Mouse (Mus musculus): ENCODE results near the gene Fndc9. TPM values are rescaled to one million over a fixed set of nuclear protein-coding genes. Genes with fewer than 3 reads are reported as not detected.

Gene Fndc9
- polyA plus RNA-seq, 1 experiment from 2014 or later, result not detected

DNA sequence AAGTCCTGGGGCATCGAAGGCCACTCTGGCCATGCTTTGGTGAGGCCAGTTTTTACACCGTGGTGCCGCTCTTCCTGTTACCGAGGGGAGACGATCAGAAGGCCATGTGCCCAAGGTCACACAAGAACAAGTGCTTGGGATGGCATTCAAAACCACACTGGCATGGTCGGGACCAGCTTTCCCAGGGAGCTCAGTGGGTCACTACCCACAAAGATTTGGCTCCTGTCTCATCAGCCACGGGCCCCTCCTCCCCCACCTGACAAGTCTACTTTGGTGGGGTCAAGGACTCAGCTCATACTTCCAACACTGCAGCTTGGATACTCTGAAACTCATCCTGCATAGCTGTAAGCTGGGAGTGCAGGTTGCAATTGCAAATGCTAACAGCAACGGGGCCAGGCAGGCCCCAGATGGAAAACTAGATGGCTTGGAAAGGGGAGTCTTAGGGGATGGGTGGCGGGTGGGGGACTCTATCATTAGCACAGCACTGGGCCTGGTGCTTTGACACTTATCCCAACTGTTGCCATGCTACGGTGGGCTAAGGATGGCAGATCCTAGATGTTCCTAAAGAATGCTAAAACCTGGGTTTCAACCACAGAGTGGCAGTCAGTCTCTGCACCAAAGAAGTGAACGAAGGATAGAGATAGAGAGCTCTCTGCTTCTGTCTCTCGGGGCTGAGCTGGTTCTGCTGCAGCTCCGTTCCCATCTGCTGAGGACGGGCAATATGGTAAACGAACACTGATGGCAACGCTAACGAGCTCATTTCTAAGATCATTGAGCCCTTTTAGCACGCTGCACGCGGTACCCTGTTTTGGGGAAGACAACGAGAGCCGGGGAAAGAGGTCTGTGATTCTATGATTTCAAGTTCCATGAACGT is 9.6 kb downstream of the Fndc9 start:
- no peak overlapping the region for H3K4me2 ChIP-seq
- 85% methylated on average over 23 of the region's 23 CpGs for WGBS

DNA sequence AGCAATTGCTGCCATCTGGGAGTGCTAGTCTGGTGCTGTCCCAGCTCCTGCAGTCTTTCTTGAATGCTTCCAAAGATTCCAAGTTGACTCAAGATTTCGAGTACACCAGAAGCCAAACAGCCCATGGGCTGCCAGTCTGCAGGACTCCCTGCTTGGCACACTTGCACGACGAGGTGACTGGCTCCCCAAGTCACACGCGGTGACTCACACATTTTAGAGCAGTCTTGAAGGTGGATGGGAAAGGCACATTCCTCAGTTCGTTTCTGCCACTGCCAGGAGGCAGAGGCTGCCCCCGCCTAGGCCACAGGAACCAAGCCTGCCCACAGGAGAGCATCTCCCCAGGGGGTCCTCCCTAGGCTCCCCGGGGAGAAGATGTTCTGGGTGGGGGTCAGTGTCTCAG is 10.6 kb downstream of the Fndc9 start:
- Histone ChIP-seq H3K9ac (ENCODE audit: low read depth, low read length) (no peak overlapping the region), H3K4me3 (ENCODE audit: low read depth, low read length) (no peak overlapping the region), H3K27me3 (replicated peaks; ENCODE audit: control insufficient read depth, insufficient read depth, low read length) (no peaks in the 10 kb centered on the region), H3K9me3 (ENCODE audit: control insufficient read depth, low read length) (no peaks in the 10 kb centered on the region), H3K36me3 (ENCODE audit: control insufficient read depth, insufficient read depth, low read length) (no peaks in the 10 kb centered on the region), H3K4me2 (no peak overlapping the region), H3K27ac (ENCODE audit: low read depth, low read length) (no peak overlapping the region), H3K4me1 (replicated peaks; ENCODE audit: control insufficient read depth, insufficient read depth, low read length) (peaks cover 10% of the 10 kb centered on the region)
- ATAC-seq (replicated peaks; ENCODE audit: low FRiP score) (no peak), DNase-seq (ENCODE audit: low spot score) (no peak)
- 71% methylated on average over 8 of the region's 8 CpGs for WGBS

More for the DNA sequence above, 9.6 kb downstream of the Fndc9 start:
- H3K4me3 ChIP-seq (ENCODE audit: low read depth, low read length), result no peak overlapping the region
- H3K4me1 ChIP-seq (replicated peaks; ENCODE audit: control insufficient read depth, insufficient read depth, low read length), result peaks cover 10% of the 10 kb centered on the region
- no peak for ATAC-seq (replicated peaks; ENCODE audit: low FRiP score)
- H3K36me3 ChIP-seq (ENCODE audit: control insufficient read depth, insufficient read depth, low read length), result no peaks in the 10 kb centered on the region
- H3K27ac ChIP-seq (ENCODE audit: low read depth, low read length), result no peak overlapping the region
- H3K9ac ChIP-seq (ENCODE audit: low read depth, low read length), result no peak overlapping the region
- no peaks in the 10 kb centered on the region for H3K27me3 ChIP-seq (replicated peaks; ENCODE audit: control insufficient read depth, insufficient read depth, low read length)
- H3K9me3 ChIP-seq (ENCODE audit: control insufficient read depth, low read length), result no peaks in the 10 kb centered on the region
- DNase-seq (ENCODE audit: low spot score), result no peak

DNA sequence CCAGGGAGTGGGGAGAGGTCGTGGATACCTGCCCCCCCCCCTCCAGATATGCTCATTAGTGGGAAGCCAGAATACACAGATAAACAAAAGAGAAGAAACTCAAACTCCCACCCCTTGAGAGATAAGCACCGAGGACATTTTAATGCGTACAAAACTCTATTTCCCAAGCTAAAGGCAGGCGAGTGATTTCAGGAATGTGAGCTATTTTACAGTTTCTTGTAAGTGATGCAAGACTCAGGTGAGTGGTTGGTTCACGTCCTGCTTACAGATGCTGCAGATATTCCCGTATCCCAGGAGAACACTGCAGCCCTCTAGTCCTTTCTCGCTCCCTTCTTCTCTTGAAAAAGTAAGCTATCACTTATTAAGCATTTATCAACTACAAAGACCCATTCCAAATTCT is 11.1 kb downstream of the Fndc9 start:
- ATAC-seq (replicated peaks; ENCODE audit: low FRiP score), result no peak
- H3K4me2 ChIP-seq, result no peak overlapping the region
- no peaks in the 10 kb centered on the region for H3K36me3 ChIP-seq (ENCODE audit: control insufficient read depth, insufficient read depth, low read length)
- DNase-seq (ENCODE audit: low spot score), result no peak
- H3K27ac ChIP-seq (ENCODE audit: low read depth, low read length), result no peak overlapping the region
- H3K9me3 ChIP-seq (ENCODE audit: control insufficient read depth, low read length), result no peaks in the 10 kb centered on the region
- WGBS, result 49% methylated on average over 7 of the region's 7 CpGs
- H3K27me3 ChIP-seq (replicated peaks; ENCODE audit: control insufficient read depth, insufficient read depth, low read length), result no peaks in the 10 kb centered on the region
- H3K4me3 ChIP-seq (ENCODE audit: low read depth, low read length), result no peak overlapping the region
- peaks cover 8% of the 10 kb centered on the region for H3K4me1 ChIP-seq (replicated peaks; ENCODE audit: control insufficient read depth, insufficient read depth, low read length)
- H3K9ac ChIP-seq (ENCODE audit: low read depth, low read length), result no peak overlapping the region

- ATAC-seq (replicated peaks; ENCODE audit: low FRiP score) (no peak), DNase-seq (ENCODE audit: low spot score) (no peak)
- WGBS, result 84% methylated on average over 3 of the region's 3 CpGs
- H3K9ac ChIP-seq (ENCODE audit: low read depth, low read length), result no peak overlapping the region
- no peaks in the 10 kb centered on the region for H3K27me3 ChIP-seq (replicated peaks; ENCODE audit: control insufficient read depth, insufficient read depth, low read length)
- H3K27ac ChIP-seq (ENCODE audit: low read depth, low read length), result no peak overlapping the region
- H3K4me2 ChIP-seq, result no peak overlapping the region
- no peaks in the 10 kb centered on the region for H3K4me1 ChIP-seq (replicated peaks; ENCODE audit: control insufficient read depth, insufficient read depth, low read length)
- no peaks in the 10 kb centered on the region for H3K9me3 ChIP-seq (ENCODE audit: control insufficient read depth, low read length)
- H3K4me3 ChIP-seq (ENCODE audit: low read depth, low read length), result no peak overlapping the region
- no peaks in the 10 kb centered on the region for H3K36me3 ChIP-seq (ENCODE audit: control insufficient read depth, insufficient read depth, low read length)
Measured at GRCm38 (mm10) chr11:46248352-46248751, 13.0 kb downstream of the Fndc9 start.

DNA sequence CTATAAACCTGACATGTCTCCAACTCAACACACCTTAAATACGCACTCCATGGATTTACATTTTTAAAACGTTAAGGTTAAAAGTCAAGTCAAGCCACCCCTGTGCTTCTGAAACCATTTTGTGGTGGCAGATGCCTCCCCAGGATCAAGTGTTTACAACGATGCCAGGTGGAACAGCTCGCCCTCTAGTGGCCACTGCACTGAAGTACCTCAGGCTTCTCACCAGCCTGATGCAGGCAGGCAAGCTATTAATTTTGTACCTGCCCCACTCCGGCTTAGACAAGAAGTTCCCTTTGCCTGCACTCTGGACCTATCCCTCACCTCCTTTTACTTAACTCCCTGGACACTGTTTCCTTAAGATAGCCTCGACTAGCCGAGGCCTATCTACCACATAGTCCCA is 16.7 kb downstream of the Fndc9 start:
- ATAC-seq (replicated peaks; ENCODE audit: low FRiP score) (peak; percentile 54; the same call in 1 of the 2 replicates), DNase-seq (ENCODE audit: low spot score) (no peak)
- H3K4me1 ChIP-seq (replicated peaks; ENCODE audit: control insufficient read depth, insufficient read depth, low read length), result no peaks in the 10 kb centered on the region
- no peaks in the 10 kb centered on the region for H3K9me3 ChIP-seq (ENCODE audit: control insufficient read depth, low read length)
- no peak overlapping the region for H3K27ac ChIP-seq (ENCODE audit: low read depth, low read length)
- no peak overlapping the region for H3K4me3 ChIP-seq (ENCODE audit: low read depth, low read length)
- no peak overlapping the region for H3K9ac ChIP-seq (ENCODE audit: low read depth, low read length)
- WGBS, result 25% methylated on average over 7 of the region's 7 CpGs
- no peaks in the 10 kb centered on the region for H3K27me3 ChIP-seq (replicated peaks; ENCODE audit: control insufficient read depth, insufficient read depth, low read length)
- no peak overlapping the region for H3K4me2 ChIP-seq
- no peaks in the 10 kb centered on the region for H3K36me3 ChIP-seq (ENCODE audit: control insufficient read depth, insufficient read depth, low read length)

DNA sequence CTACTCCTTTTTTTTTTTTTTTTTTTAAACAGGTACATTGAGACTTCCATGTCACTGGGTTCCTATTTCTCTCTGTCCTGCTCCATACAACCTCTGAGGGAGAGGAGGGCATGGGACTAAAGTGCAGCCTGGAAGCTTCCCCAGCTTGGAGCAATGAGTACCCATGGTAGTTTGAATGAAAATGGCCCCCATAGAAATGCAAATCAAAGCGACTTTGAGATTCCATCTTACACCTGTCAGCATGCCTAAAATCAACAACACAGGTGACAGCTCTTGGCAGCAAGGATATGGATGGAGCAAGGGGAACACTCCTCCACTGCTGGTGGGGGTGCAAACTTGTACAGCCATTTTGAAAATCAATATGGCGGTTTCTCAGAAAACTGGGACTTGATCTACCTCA is 20.0 kb downstream of the Fndc9 start:
- Histone ChIP-seq H3K9ac (ENCODE audit: low read depth, low read length) (no peak overlapping the region), H3K27ac (ENCODE audit: low read depth, low read length) (no peak overlapping the region), H3K4me3 (ENCODE audit: low read depth, low read length) (no peak overlapping the region), H3K27me3 (replicated peaks; ENCODE audit: control insufficient read depth, insufficient read depth, low read length) (no peaks in the 10 kb centered on the region), H3K9me3 (ENCODE audit: control insufficient read depth, low read length) (no peaks in the 10 kb centered on the region), H3K4me2 (no peak overlapping the region), H3K4me1 (replicated peaks; ENCODE audit: control insufficient read depth, insufficient read depth, low read length) (no peaks in the 10 kb centered on the region), H3K36me3 (ENCODE audit: control insufficient read depth, insufficient read depth, low read length) (no peaks in the 10 kb centered on the region)
- ATAC-seq (replicated peaks; ENCODE audit: low FRiP score) (no peak), DNase-seq (ENCODE audit: low spot score) (no peak)
- WGBS, result 80% methylated on average over 2 of the region's 2 CpGs

DNA sequence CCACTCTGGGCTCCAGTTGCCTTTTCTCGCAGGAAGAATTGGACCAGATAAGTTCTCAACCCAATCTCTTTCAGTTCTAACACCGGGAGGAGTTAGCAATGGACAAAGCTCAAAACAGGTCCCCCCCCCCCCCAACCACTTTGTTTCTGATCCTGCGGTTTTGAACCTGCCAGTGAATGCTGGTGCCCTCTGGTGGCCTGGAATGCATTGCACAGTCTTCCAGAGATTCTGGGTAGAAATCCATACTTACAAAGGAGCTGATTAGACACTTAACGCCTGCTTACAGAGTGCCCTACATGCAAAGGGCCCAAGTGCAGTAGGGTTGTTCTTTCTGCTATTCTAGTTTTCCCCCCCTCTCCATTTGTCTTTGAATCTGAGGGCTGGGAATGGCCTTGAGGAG is 22.9 kb downstream of the Fndc9 start:
- Histone ChIP-seq H3K4me1 (replicated peaks; ENCODE audit: control insufficient read depth, insufficient read depth, low read length) (no peaks in the 10 kb centered on the region), H3K4me2 (no peak overlapping the region), H3K27ac (ENCODE audit: low read depth, low read length) (no peak overlapping the region), H3K36me3 (ENCODE audit: control insufficient read depth, insufficient read depth, low read length) (no peaks in the 10 kb centered on the region), H3K4me3 (ENCODE audit: low read depth, low read length) (no peak overlapping the region), H3K9me3 (ENCODE audit: control insufficient read depth, low read length) (no peaks in the 10 kb centered on the region), H3K9ac (ENCODE audit: low read depth, low read length) (no peak overlapping the region), H3K27me3 (replicated peaks; ENCODE audit: control insufficient read depth, insufficient read depth, low read length) (no peaks in the 10 kb centered on the region)
- DNase-seq (ENCODE audit: low spot score) (no peak), ATAC-seq (replicated peaks; ENCODE audit: low FRiP score) (no peak)
- WGBS, result 56% methylated on average over 4 of the region's 4 CpGs

- Histone ChIP-seq H3K4me3 (ENCODE audit: low read depth, low read length) (no peak overlapping the region), H3K9me3 (ENCODE audit: control insufficient read depth, low read length) (no peaks in the 10 kb centered on the region), H3K27ac (ENCODE audit: low read depth, low read length) (no peak overlapping the region), H3K36me3 (ENCODE audit: control insufficient read depth, insufficient read depth, low read length) (no peaks in the 10 kb centered on the region), H3K27me3 (replicated peaks; ENCODE audit: control insufficient read depth, insufficient read depth, low read length) (no peaks in the 10 kb centered on the region), H3K9ac (ENCODE audit: low read depth, low read length) (no peak overlapping the region), H3K4me1 (replicated peaks; ENCODE audit: control insufficient read depth, insufficient read depth, low read length) (no peaks in the 10 kb centered on the region), H3K4me2 (no peak overlapping the region)
- 91% methylated on average over 8 of the region's 8 CpGs for WGBS
- no peak for ATAC-seq (replicated peaks; ENCODE audit: low FRiP score)
- no peak for DNase-seq (ENCODE audit: low spot score)
Measured at GRCm38 (mm10) chr11:46258749-46259148, 23.4 kb downstream of the Fndc9 start.

DNA sequence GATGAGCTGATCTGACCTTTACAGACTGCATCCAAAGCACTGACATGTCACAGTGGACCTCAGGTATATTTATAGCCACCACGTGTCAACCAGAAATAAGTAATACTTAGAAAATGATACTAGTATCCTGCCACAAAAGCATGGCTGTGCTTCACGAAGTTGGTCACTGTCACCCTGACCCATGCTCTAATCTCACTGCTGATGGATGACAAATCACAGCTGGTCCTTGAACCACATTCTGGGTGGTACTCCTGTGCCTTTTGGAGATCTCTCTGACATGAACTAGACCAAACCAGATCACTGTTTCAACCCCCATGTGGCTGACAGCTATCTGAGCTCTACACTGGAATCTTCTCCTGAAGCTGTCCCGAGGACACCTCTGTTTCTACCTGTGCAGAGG is 27.5 kb downstream of the Fndc9 start:
- no peak overlapping the region for H3K4me3 ChIP-seq (ENCODE audit: low read depth, low read length)
- H3K27ac ChIP-seq (ENCODE audit: low read depth, low read length), result no peak overlapping the region
- DNase-seq (ENCODE audit: low spot score), result no peak
- no peaks in the 10 kb centered on the region for H3K36me3 ChIP-seq (ENCODE audit: control insufficient read depth, insufficient read depth, low read length)
- no peak overlapping the region for H3K4me2 ChIP-seq
- H3K9me3 ChIP-seq (ENCODE audit: control insufficient read depth, low read length), result no peaks in the 10 kb centered on the region
- 71% methylated on average over 3 of the region's 3 CpGs for WGBS
- H3K4me1 ChIP-seq (replicated peaks; ENCODE audit: control insufficient read depth, insufficient read depth, low read length), result no peaks in the 10 kb centered on the region
- no peak for ATAC-seq (replicated peaks; ENCODE audit: low FRiP score)
- no peaks in the 10 kb centered on the region for H3K27me3 ChIP-seq (replicated peaks; ENCODE audit: control insufficient read depth, insufficient read depth, low read length)
- H3K9ac ChIP-seq (ENCODE audit: low read depth, low read length), result no peak overlapping the region
